Mouse (Mus musculus): ENCODE results near the gene Tmem107.
A peak's percentile ranks its signal among the peaks of the same experiment; 100 is the strongest.

Gene Tmem107

GRCm38 (mm10) chr11:69070590-69071222 is at the start of gene Tmem107:
Gene Tmem107, plus strand, starts transcription at chr11:69070806.
- peak; percentile 92 for DNase-seq (ENCODE audit: low spot score)

DNA sequence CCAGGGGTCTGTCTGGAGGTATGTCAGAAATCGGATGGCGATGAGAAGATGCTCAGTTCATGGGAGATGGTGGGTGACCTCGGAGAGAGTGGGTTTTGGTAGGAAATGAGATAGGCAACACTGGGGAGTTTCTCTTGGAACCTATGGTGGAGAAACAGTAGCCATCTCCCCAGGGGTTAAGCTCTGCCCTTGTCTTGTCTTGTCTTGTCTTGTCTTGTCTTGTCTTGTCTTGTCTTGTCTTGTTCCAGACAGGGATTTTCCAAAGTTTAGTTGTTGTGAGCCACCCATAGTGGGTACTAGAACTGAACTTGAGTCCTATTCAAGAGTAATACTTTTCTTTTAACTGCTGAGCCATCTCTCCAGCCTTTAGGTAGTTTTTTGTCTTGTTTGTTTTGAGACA is 44.0 kb upstream of the Tmem107 start:
- no peak for DNase-seq (ENCODE audit: low spot score)

GRCm38 (mm10) chr11:69028805-69029204 is 41.8 kb upstream of the Tmem107 start:
- no peak for DNase-seq (ENCODE audit: low spot score)

DNA sequence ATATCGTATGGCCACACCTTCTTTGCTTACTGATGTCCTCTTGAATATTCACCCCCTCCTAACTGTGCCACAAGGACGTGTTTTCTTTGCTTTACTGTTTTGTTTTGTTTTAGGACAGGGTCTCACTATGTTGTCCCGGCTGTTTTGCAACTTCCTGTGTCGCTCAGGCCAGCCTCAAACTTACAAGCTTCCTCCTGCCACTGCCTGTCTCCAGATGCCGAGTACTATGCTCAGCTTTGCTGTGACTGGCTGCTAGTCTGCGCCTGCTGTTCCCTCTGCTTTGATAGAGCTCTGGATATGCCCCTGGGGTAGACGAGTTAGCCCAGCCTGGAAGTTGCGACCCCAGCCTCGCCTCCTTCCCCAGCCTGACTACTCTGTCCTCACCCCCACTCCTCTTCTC is 37.1 kb upstream of the Tmem107 start:
- no peak for DNase-seq (ENCODE audit: low spot score)

- no peak for DNase-seq (ENCODE audit: low spot score)
These were observed 36.0 kb upstream of the Tmem107 start for GRCm38 (mm10) chr11:69034585-69034984.

GRCm38 (mm10) chr11:69035411-69035810 is 35.2 kb upstream of the Tmem107 start:
- DNase-seq (ENCODE audit: low spot score): no peak

- DNase-seq (ENCODE audit: low spot score): peak; percentile 82
These were observed 34.8 kb upstream of the Tmem107 start for GRCm38 (mm10) chr11:69035849-69036248.

DNA sequence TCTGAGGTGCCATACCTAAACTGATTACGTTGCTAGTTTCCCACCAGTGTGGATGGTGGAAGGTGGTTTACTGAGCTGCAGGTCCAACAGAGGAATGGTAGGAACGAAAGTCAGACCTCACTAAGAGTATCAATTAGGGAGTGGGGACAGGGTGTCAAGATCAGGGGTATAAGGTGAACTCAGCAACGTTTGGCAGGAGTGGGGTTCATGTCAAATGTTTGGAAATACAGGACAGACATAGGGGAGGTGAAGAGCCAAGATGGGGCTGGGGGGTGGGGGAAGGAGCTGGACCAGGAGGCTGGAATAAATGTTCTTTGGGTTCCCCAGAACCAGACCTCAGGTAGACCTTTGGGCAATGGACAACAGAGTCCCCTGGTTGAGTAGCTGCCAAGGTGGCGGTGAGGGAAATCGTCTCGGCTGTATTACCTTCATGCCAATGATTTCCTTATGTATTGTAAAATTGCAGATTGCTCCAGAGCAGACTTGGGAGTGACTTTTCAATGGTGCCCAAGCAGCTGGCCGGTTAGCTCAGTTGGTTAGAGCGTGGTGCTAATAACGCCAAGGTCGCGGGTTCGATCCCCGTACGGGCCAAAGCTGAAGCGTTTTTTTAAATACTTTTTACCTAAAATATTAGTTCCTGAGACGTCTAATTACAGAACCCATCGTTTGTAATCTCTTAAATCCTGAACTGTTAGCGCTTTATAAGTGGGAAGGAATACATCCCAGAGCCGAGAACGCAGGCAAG is 33.9 kb upstream of the Tmem107 start:
- peak; percentile 79 for DNase-seq (ENCODE audit: low spot score)

- peak; percentile 68 for DNase-seq (ENCODE audit: low spot score)
These were observed 33.2 kb upstream of the Tmem107 start for GRCm38 (mm10) chr11:69037231-69038061.

GRCm38 (mm10) chr11:69038173-69038572 is 32.4 kb upstream of the Tmem107 start:
- DNase-seq (ENCODE audit: low spot score): no peak

DNA sequence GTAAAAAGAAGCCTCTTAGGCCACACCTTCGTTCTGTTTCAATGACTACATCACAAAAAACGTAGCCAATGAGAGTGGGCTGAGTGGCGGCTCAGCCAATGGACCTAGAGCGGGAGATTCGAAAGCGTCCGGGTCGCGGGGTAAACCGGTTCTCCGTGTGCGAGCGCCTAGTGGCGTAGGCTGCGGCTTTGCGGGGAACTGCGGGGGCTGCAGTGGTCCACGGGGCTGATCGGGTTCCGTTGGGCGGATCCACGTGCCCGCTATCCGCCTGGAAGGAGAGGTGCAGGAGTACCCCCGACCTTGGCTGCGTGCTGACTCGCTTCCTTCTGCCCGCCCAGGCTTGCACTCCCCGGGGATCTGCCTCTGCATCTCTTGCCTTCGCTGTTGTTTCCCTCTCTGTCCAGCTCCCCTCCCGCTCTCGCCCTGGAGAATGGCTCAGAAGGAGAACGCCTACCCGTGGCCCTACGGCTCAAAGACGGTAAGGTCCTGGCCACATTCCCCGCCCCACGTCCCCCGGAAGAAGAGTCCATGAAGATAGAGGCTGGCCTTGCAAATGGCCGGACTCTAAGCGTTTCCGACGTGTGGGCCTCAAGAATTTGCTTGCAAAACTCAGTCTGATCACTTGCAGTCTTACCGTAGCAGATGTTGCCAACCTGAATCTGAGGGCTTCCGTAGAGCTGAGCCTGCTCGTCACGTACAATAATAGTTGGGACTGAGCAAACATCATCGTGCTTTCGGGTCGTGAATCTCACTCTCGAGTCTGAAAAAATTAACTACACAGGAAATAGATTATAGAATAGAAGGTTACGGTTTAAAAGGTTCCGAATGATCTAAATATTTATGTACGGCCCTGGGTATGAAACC is 24.8 kb upstream of the Tmem107 start, which contains the start of gene Aurkb:
Gene Aurkb, plus strand, starts transcription at position 117 of the 864 bp plus-strand sequence.
- peak; percentile 78 for DNase-seq (ENCODE audit: low spot score)

- DNase-seq (ENCODE audit: low spot score): no peak
These were observed 24.2 kb upstream of the Tmem107 start for GRCm38 (mm10) chr11:69046395-69046774.

DNA sequence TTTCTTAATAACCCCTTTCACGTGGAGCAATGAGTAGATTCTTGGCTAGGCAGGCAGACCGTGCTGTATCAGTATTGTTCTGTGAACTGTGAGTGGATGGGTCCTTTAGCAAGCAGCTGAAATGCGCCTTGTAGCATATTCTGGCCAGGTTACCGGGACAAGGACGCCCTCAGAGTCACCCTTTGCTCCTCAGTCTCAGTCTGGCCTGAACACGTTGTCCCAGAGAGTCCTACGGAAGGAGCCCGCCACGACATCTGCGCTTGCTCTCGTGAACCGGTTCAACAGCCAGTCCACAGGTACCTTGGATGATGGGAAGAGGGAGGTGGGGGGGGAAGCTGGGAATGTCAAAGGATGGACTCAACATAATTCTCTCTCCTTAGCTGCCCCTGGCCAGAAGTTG is 23.0 kb upstream of the Tmem107 start:
- no peak for DNase-seq (ENCODE audit: low spot score)

GRCm38 (mm10) chr11:69048151-69048550 is 22.5 kb upstream of the Tmem107 start:
- DNase-seq (ENCODE audit: low spot score): no peak

DNA sequence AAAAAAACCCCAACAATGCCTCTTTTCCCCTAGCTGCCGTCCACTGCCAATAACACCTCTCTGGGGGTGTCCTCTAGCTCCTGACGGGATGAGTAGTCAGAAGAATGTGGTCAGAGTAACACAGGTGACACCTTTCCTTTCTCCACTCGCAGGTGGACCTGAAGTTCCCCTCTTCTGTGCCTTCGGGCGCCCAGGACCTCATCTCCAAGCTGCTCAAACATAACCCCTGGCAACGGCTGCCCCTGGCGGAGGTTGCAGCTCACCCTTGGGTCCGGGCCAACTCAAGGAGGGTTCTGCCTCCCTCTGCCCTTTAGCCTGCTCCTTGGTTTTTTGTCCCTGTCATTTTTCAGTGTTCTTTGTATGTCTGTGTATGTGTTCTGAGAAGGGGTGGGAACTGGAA is 19.9 kb upstream of the Tmem107 start:
- DNase-seq (ENCODE audit: low spot score): no peak

DNA sequence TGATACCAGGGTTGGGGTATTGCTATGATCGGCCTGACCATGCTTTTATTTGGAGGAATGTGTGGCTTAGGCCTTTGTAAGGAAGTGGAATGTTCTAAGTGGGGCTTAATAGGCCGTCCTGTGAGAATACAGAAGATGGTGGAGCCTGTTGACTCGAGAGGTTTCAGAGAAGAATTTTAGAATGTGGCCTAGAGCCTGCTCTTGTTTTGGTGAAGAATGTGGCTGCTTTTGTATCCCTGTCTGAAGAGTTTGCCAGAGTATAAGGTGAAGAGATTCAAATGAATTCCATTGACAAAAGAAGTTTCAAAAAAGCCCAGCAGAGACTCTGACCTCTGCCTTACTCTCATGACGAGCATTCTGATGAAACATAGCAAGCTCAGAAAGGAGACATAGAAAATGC is 18.8 kb upstream of the Tmem107 start:
- no peak for DNase-seq (ENCODE audit: low spot score)

DNA sequence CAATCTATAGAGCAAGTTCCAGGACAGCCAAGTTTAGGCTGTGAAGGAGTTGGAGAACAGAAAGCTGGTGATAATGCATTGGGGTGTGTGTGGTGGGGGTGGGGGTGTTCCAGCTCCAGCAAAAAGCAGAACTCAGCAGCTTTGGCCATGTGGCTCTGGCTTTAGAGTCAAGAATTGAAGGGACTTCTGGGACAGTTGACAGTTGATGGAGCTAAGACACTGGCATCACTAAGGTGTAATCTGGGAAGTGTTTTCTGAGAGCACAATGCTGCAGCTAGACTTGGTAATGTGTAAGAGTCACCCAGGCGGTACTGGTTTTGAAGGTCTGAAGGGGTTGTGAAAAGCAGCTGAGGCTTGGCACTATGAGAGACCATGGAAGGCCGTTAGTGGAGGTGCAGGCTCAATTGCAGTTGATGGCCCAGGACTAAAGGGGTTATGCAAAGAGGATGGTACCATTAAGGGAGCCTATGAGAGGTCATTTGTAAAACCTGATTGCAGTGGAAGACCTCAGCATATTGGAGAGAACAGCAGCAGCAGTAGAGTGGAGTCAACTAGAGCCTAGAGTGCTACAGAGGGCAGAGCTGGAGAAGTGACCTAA is 17.7 kb upstream of the Tmem107 start:
- no peak for DNase-seq (ENCODE audit: low spot score)

GRCm38 (mm10) chr11:69053848-69054247 is 16.8 kb upstream of the Tmem107 start:
- DNase-seq (ENCODE audit: low spot score): no peak

DNA sequence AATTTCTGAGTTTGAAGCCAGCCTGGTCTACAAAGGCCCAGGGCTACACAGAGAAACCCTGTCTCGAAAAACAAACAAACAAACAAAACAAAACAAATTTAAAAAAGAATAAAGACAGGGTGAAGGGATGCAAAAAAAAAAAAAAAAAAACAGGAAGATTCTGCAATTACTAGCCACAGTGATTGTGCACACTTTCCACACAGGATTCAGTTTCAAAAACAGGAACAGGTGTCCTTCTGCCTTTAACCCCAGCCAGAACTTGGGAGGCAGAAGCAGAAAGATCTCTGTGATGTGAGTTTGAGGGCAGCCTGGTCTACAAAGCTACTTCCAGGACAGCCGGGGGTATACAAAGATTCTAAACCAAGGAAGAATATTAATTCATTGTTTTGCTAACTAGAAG is 12.3 kb upstream of the Tmem107 start:
- DNase-seq (ENCODE audit: low spot score): no peak

- DNase-seq (ENCODE audit: low spot score): no peak
These were observed 11.8 kb upstream of the Tmem107 start for GRCm38 (mm10) chr11:69058729-69059356.

All from ovary, postnatal 36 days (tissue).